Mouse (Mus musculus) midbrain, embryonic 11.5 days (tissue): Measurements from ENCODE around the gene Polr1d. TPM values are rescaled to one million over a fixed set of nuclear protein-coding genes. Genes with fewer than 3 reads are reported as not detected.

Experiments
- ATAC-seq: fragments of 200-750 bp; cut with Nextera tagmentation; 2 replicates; pipeline ENCODE4 v1.8.0; 2017; ENCODE audit warnings: moderate TSS enrichment, moderate library complexity; ENCODE audit not compliant: low FRiP score
- DNase-seq: peaks from one replicate; pipeline ENCODE4 v3.0.0; 2015; ENCODE audit warnings: low spot score; ENCODE audit errors: missing footprints
- H3K27ac ChIP-seq: fragments of 300-500 bp; sonication (generic); 2 replicates; pipeline ENCODE4 v1.5.1; 2014; ENCODE audit warnings: low read depth, low read length
- H3K27me3 ChIP-seq: fragments of 300-500 bp; sonication (generic); 2 replicates; pipeline ENCODE4 v1.6.1; 2014; ENCODE audit warnings: mild to moderate bottlenecking, low read length, moderate library complexity, mixed read lengths; ENCODE audit not compliant: control insufficient read depth, insufficient read depth
- H3K36me3 ChIP-seq: fragments of 300-500 bp; sonication (generic); 2 replicates; pipeline ENCODE4 v1.6.1; 2014; ENCODE audit warnings: mild to moderate bottlenecking, low read length, moderate library complexity, mixed read lengths; ENCODE audit not compliant: control insufficient read depth, insufficient read depth
- H3K4me1 ChIP-seq: fragments of 300-500 bp; sonication (generic); 2 replicates; pipeline ENCODE4 v1.6.1; 2014; ENCODE audit warnings: low read length; ENCODE audit not compliant: control insufficient read depth, insufficient read depth
- H3K4me2 ChIP-seq: fragments of 300-500 bp; sonication (generic); 2 replicates; pipeline ENCODE4 v1.6.1; 2014; ENCODE audit warnings: mild to moderate bottlenecking, moderate library complexity
- H3K4me3 ChIP-seq: fragments of 300-500 bp; sonication (generic); 2 replicates; pipeline ENCODE4 v1.5.1; 2014; ENCODE audit warnings: low read depth, low read length
- H3K9ac ChIP-seq: fragments of 300-500 bp; sonication (generic); 2 replicates; pipeline ENCODE4 v1.6.1; 2014; ENCODE audit warnings: low read length
- H3K9me3 ChIP-seq: fragments of 300-500 bp; sonication (generic); 2 replicates; pipeline ENCODE4 v1.6.1; 2016; ENCODE audit warnings: low read length; ENCODE audit not compliant: control insufficient read depth
- WGBS: fragments of 180-500 bp; shearing (Covaris S2); extraction: QIAGEN DNeasy Blood & Tissue Kit; methylation state at CpG from one replicate; pipeline ENCODE4 v1.1.7; 2014; 5-methylcytosine and 5-hydroxymethylcytosine counted together
- polyA plus RNA-seq: library from polyadenylated mRNA; unstranded; fragments of >200 nt; fragmentation: Nextera tagmentation; extraction: Ambion mirVana; gene quantifications from 2 replicates; pipeline ENCODE4 v1.2.1, GENCODE M21; 2014

Gene Polr1d
- 111 and 120 TPM in 2 replicates for polyA plus RNA-seq

GRCm38 (mm10) chr5:147076799-147077165 lies at the start of gene Polr1d:
Gene Polr1d, plus strand, starts transcription at chr5:147077050.
- peaks cover 10% of the 10 kb centered on the region for H3K4me1 ChIP-seq
- DNase-seq (no peak), ATAC-seq (no peak; the same call in 1 of the 2 replicates)
- peak within 1 kb of the TSS; percentile 82 for H3K4me3 ChIP-seq
- H3K9me3 ChIP-seq: no peaks in the 10 kb centered on the region
- no peaks in the 10 kb centered on the region; the same call in 1 of the 2 replicates for H3K36me3 ChIP-seq
- H3K9ac ChIP-seq: peak within 1 kb of the TSS; percentile 82
- WGBS: 2% methylated on average over 17 of the region's 17 CpGs
- H3K4me2 ChIP-seq: peak within 1 kb of the TSS; percentile 82
- no peaks in the 10 kb centered on the region; the same call in 1 of the 2 replicates for H3K27me3 ChIP-seq
- H3K27ac ChIP-seq: peak within 1 kb of the TSS; percentile 65

DNA sequence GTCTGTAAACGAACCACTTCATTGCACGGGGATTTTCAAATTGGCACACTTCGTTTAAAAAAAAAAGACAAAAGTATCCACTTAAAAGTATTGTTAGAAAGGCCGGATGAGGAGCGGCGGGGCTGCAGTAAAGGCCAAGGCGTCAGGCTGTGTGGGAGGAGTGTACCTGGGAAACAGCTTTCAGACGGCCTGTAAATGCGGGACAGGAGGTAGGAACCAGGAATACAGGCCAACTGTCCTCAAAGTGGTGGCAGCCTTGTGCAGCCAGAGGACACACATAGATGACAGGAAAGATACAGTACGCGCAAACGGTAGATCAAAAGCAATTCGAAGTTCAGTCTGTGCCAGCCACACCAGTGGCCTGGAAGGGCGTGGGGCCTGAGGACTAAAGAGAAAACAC lies 45.6 kb upstream of the Polr1d start:
- Histone ChIP-seq H3K4me1 (no peaks in the 10 kb centered on the region), H3K9ac (no peak overlapping the region), H3K27ac (no peak overlapping the region), H3K4me3 (no peak overlapping the region), H3K27me3 (no peaks in the 10 kb centered on the region), H3K9me3 (no peaks in the 10 kb centered on the region), H3K36me3 (no peaks in the 10 kb centered on the region), H3K4me2 (no peak overlapping the region)
- WGBS: 91% methylated on average over 14 of the region's 14 CpGs
- no peak for DNase-seq
- no peak for ATAC-seq

GRCm38 (mm10) chr5:147033155-147033554 lies 43.7 kb upstream of the Polr1d start:
- Histone ChIP-seq H3K9ac (no peak overlapping the region), H3K36me3 (no peaks in the 10 kb centered on the region), H3K4me3 (no peak overlapping the region), H3K4me2 (no peak overlapping the region), H3K27ac (no peak overlapping the region), H3K27me3 (no peaks in the 10 kb centered on the region), H3K9me3 (no peaks in the 10 kb centered on the region), H3K4me1 (no peaks in the 10 kb centered on the region)
- 93% methylated on average over 13 of the region's 13 CpGs for WGBS
- DNase-seq: no peak
- ATAC-seq: no peak

DNA sequence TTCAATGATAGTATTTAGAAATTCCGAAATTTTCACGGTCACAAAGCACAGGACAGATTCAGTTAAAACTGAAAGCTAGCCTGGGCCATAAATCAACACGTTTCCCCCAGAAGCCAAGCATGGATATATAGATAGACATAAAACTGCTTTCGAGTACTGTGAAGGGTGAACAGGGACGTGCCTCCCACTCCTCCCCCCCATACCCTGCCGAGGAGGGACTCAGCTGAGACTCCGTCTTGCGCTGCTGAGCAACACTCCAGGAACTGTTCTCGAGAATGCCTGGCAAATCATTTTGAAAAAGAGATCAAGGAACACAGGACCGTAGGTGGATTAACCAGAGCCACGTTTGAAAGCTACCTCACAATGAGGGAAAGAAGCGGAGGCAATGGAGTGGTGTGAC lies 42.6 kb upstream of the Polr1d start:
- Histone ChIP-seq H3K4me2 (no peak overlapping the region), H3K9me3 (no peaks in the 10 kb centered on the region), H3K4me3 (no peak overlapping the region), H3K27ac (no peak overlapping the region), H3K36me3 (no peaks in the 10 kb centered on the region), H3K4me1 (no peaks in the 10 kb centered on the region), H3K27me3 (no peaks in the 10 kb centered on the region), H3K9ac (no peak overlapping the region)
- ATAC-seq: no peak
- no peak for DNase-seq
- WGBS: 67% methylated on average over 12 of the region's 12 CpGs

DNA sequence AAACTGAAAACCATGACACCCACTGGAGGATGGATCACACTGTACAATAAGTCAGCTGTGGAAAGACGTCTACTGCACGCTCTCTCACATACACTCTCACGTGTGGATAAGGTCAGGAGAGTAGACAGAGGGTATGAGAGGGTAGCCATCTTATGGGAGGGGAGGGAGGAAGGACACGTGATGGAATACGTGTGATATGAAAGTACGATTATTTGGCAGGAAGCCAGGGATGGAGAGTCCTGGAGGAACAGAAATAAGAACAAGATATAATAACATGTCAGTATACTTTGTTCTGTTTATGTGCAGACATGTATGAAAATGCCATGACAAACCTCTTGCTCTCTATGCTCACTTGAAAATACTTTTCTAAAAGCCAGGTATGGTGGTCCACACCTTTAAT lies 41.5 kb upstream of the Polr1d start:
- Histone ChIP-seq H3K27me3 (no peaks in the 10 kb centered on the region), H3K4me2 (no peak overlapping the region), H3K36me3 (no peaks in the 10 kb centered on the region), H3K4me1 (no peaks in the 10 kb centered on the region), H3K9me3 (no peaks in the 10 kb centered on the region), H3K27ac (no peak overlapping the region), H3K9ac (no peak overlapping the region), H3K4me3 (no peak overlapping the region)
- no peak for DNase-seq
- 93% methylated on average over 6 of the region's 6 CpGs for WGBS
- ATAC-seq: no peak

GRCm38 (mm10) chr5:147036028-147036427 lies 40.8 kb upstream of the Polr1d start:
- Histone ChIP-seq H3K27me3 (no peaks in the 10 kb centered on the region), H3K4me1 (no peaks in the 10 kb centered on the region), H3K9ac (no peak overlapping the region), H3K27ac (no peak overlapping the region), H3K4me2 (no peak overlapping the region), H3K36me3 (no peaks in the 10 kb centered on the region), H3K4me3 (no peak overlapping the region), H3K9me3 (no peaks in the 10 kb centered on the region)
- ATAC-seq: no peak
- 88% methylated on average over 10 of the region's 10 CpGs for WGBS
- no peak for DNase-seq

GRCm38 (mm10) chr5:147036661-147037060 lies 40.2 kb upstream of the Polr1d start:
- WGBS: 89% methylated on average over 5 of the region's 5 CpGs
- Histone ChIP-seq H3K4me3 (no peak overlapping the region), H3K27me3 (no peaks in the 10 kb centered on the region), H3K4me2 (no peak overlapping the region), H3K27ac (no peak overlapping the region), H3K36me3 (no peaks in the 10 kb centered on the region), H3K9me3 (no peaks in the 10 kb centered on the region), H3K4me1 (no peaks in the 10 kb centered on the region), H3K9ac (no peak overlapping the region)
- DNase-seq: no peak
- no peak for ATAC-seq

- Histone ChIP-seq H3K4me2 (no peak overlapping the region), H3K4me3 (no peak overlapping the region), H3K9ac (no peak overlapping the region), H3K27ac (no peak overlapping the region), H3K9me3 (no peaks in the 10 kb centered on the region), H3K4me1 (no peaks in the 10 kb centered on the region), H3K27me3 (no peaks in the 10 kb centered on the region), H3K36me3 (no peaks in the 10 kb centered on the region)
- ATAC-seq: no peak
- no peak for DNase-seq
- 74% methylated on average over 3 of the region's 3 CpGs for WGBS
These were observed 39.2 kb upstream of the Polr1d start for GRCm38 (mm10) chr5:147037601-147038000.

GRCm38 (mm10) chr5:147039394-147039793 lies 37.5 kb upstream of the Polr1d start:
- H3K4me3 ChIP-seq: no peak overlapping the region
- ATAC-seq: no peak
- H3K4me2 ChIP-seq: no peak overlapping the region
- H3K27ac ChIP-seq: no peak overlapping the region
- no peaks in the 10 kb centered on the region for H3K36me3 ChIP-seq
- H3K9ac ChIP-seq: no peak overlapping the region
- H3K27me3 ChIP-seq: no peaks in the 10 kb centered on the region
- DNase-seq: no peak
- H3K4me1 ChIP-seq: no peaks in the 10 kb centered on the region
- 79% methylated on average over 5 of the region's 5 CpGs for WGBS
- H3K9me3 ChIP-seq: no peaks in the 10 kb centered on the region
